Mouse (Mus musculus) bone marrow, adult 2 months (tissue): Measurements from ENCODE around the gene Ssbp2. TPM values are rescaled to one million over a fixed set of nuclear protein-coding genes. Genes with fewer than 3 reads are reported as not detected.

ENCODE experiments used
- H3K27ac ChIP-seq: fragments of 200-500 bp; 2 replicates; pipeline ENCODE4 v1.5.1; 2012; ENCODE audit warnings: low read depth, mild to moderate bottlenecking, control low read depth, inconsistent platforms, low read length; ENCODE audit not compliant: control insufficient read depth, poor library complexity, insufficient read depth
- H3K4me1 ChIP-seq: fragments of 200-500 bp; 2 replicates; pipeline ENCODE4 v1.6.1; 2011; ENCODE audit warnings: low read length; ENCODE audit not compliant: control insufficient read depth, insufficient read depth
- H3K4me3 ChIP-seq: fragments of 200-500 bp; replicated peaks from 2 replicates; pipeline ENCODE3; 2011; ENCODE audit warnings: mild to moderate bottlenecking, low read depth, low read length, control low read depth; ENCODE audit not compliant: control insufficient read depth
- CTCF ChIP-seq: fragments of 200-500 bp; IDR thresholded peaks from 2 replicates; pipeline ENCODE4 v1.5.1; 2011; ENCODE audit warnings: low read length, control low read depth; ENCODE audit not compliant: control insufficient read depth, insufficient read depth
- POLR2A ChIP-seq: fragments of 200-500 bp; IDR thresholded peaks from 2 replicates; pipeline ENCODE4 v1.6.1; 2011; ENCODE audit warnings: low read depth, mild to moderate bottlenecking, control low read depth, low read length, borderline replicate concordance; ENCODE audit not compliant: control insufficient read depth
- WGBS: fragments of 180-500 bp; shearing (Covaris S2); methylation state at CpG from one replicate; pipeline ENCODE4 v1.1.7; 2018; 5-methylcytosine and 5-hydroxymethylcytosine counted together
- polyA plus RNA-seq: library from polyadenylated mRNA; stranded (reverse); fragments of >200 nt; gene quantifications from 2 replicates; pipeline ENCODE4 v1.2.4, GENCODE M21; 2011; ENCODE audit warnings: low replicate concordance; ENCODE audit not compliant: missing spikeins, insufficient read depth, insufficient read length

Ssbp2 gene
- polyA plus RNA-seq, 1 experiment, result 12.8 TPM

- Histone ChIP-seq H3K27ac (no peak overlapping the region), H3K4me3 (no peak overlapping the region), H3K4me1 (peaks cover 6% of the 10 kb centered on the region; the same call in 1 of the 2 replicates)
- no peak for TF ChIP-seq POLR2A
- no peak for TF ChIP-seq CTCF
- WGBS, result 93% methylated on average over 1 of the region's 1 CpGs
Measured at GRCm38 (mm10) chr13:91520968-91521367, 60.9 kb downstream of the Ssbp2 start.

- 85% methylated on average over 12 of the region's 12 CpGs for WGBS
Measured at GRCm38 (mm10) chr13:91526058-91526457, 66.0 kb downstream of the Ssbp2 start.

GRCm38 (mm10) chr13:91529821-91530220 lies 69.7 kb downstream of the Ssbp2 start:
- no peak for TF ChIP-seq CTCF
- WGBS, result 83% methylated on average over 3 of the region's 3 CpGs
- Histone ChIP-seq H3K27ac (no peak overlapping the region), H3K4me1 (peaks cover 2% of the 10 kb centered on the region), H3K4me3 (no peak overlapping the region)

More at GRCm38 (mm10) chr13:91526058-91526457, 66.0 kb downstream of the Ssbp2 start:
- Histone ChIP-seq H3K4me3 (no peak overlapping the region), H3K27ac (no peak overlapping the region), H3K4me1 (peaks cover 6% of the 10 kb centered on the region; the same call in 1 of the 2 replicates)
- no peak for TF ChIP-seq CTCF
- no peak for TF ChIP-seq POLR2A

GRCm38 (mm10) chr13:91536711-91537110 lies 76.6 kb downstream of the Ssbp2 start:
- no peak for TF ChIP-seq POLR2A
- TF ChIP-seq CTCF, result no peak
- Histone ChIP-seq H3K4me3 (no peak overlapping the region), H3K27ac (no peak overlapping the region), H3K4me1 (peaks cover 7% of the 10 kb centered on the region)
- WGBS, result 84% methylated on average over 3 of the region's 3 CpGs

GRCm38 (mm10) chr13:91540145-91541068 lies 80.3 kb downstream of the Ssbp2 start:
- Histone ChIP-seq H3K27ac (peak overlapping the region; percentile 6; the same call in 1 of the 2 replicates), H3K4me1 (peaks cover 11% of the 10 kb centered on the region), H3K4me3 (no peak overlapping the region)
- no peak for TF ChIP-seq POLR2A
- no peak for TF ChIP-seq CTCF
- WGBS, result 34% methylated on average over 2 of the region's 2 CpGs

GRCm38 (mm10) chr13:91541069-91541429 lies 81.0 kb downstream of the Ssbp2 start:
- H3K4me1 ChIP-seq, result peaks cover 11% of the 10 kb centered on the region
- no peak overlapping the region; the same call in 1 of the 2 replicates for H3K27ac ChIP-seq
- 6% methylated on average over 6 of the region's 6 CpGs for WGBS
- H3K4me3 ChIP-seq, result no peak overlapping the region
- no peak for TF ChIP-seq CTCF

- WGBS, result 72% methylated on average over 5 of the region's 5 CpGs
- Histone ChIP-seq H3K4me3 (no peak overlapping the region), H3K27ac (no peak overlapping the region), H3K4me1 (peaks cover 11% of the 10 kb centered on the region)
- TF ChIP-seq POLR2A (no peak), CTCF (no peak)
Measured at GRCm38 (mm10) chr13:91543555-91543954, 83.5 kb downstream of the Ssbp2 start.

- Histone ChIP-seq H3K4me1 (no peaks in the 10 kb centered on the region), H3K27ac (no peak overlapping the region), H3K4me3 (no peak overlapping the region)
- 76% methylated on average over 6 of the region's 6 CpGs for WGBS
- no peak for TF ChIP-seq POLR2A
- no peak for TF ChIP-seq CTCF
Measured at GRCm38 (mm10) chr13:91564047-91564446, 104.0 kb downstream of the Ssbp2 start.

- no peak overlapping the region for H3K4me3 ChIP-seq
- no peaks in the 10 kb centered on the region for H3K4me1 ChIP-seq
- WGBS, result 78% methylated on average over 6 of the region's 6 CpGs
- no peak overlapping the region for H3K27ac ChIP-seq
- TF ChIP-seq CTCF, result no peak
- TF ChIP-seq POLR2A, result no peak
Measured at GRCm38 (mm10) chr13:91564755-91565154, 104.7 kb downstream of the Ssbp2 start.
